Mouse (Mus musculus): ENCODE data around the gene E130114P18Rik.

DNA sequence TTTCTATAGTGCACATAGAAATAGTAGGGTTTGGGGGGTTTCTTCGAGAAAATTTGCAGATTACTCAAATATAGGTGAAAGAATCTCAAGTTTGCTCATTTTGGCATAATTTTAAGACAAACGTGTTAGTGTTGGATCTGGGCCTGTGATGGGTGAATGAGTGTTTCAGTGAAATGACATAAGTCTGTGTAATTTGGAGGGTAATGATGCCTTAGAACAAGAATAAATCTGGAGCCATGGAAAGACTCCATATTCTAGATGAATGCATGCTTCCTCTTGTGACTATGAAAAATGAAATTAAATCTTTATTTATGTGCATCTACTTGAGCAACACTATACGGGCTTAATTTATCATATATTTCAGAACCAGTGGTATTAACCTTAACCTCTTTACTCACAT lies 38.9 kb upstream of the E130114P18Rik start:
- TF ChIP-seq CTCF (IDR thresholded peaks at IDR 0.05; ENCODE audit: low read depth, low read length) (no peak), GATA1 (IDR thresholded peaks at IDR 0.05; ENCODE audit: borderline replicate concordance, low read length) (no peak), TAL1 (conservative IDR thresholded peaks at IDR 0.05; ENCODE audit: low read depth, low read length) (no peak), POLR2AphosphoS5 (IDR thresholded peaks at IDR 0.05; ENCODE audit: insufficient replicate concordance, low read depth, low read length) (no peak), GATA2 (IDR thresholded peaks at IDR 0.05; ENCODE audit: borderline replicate concordance, low read depth, low read length) (no peak)
